Mouse (Mus musculus) kidney, adult 2 months (tissue): ENCODE measurements around the gene Syt7.

Experiments used
- CTCF ChIP-seq: fragments of 200-500 bp; conservative IDR thresholded peaks from 2 replicates; pipeline ENCODE4 v1.5.1; 2011; ENCODE audit warnings: low read depth, mild to moderate bottlenecking, control low read depth, low read length, moderate library complexity, mixed read lengths; ENCODE audit not compliant: insufficient read depth, insufficient read length
- POLR2A ChIP-seq: fragments of 200-500 bp; IDR thresholded peaks from one replicate; pipeline ENCODE4 v1.6.1; 2011; ENCODE audit warnings: low read depth, low read length, control low read depth

DNA sequence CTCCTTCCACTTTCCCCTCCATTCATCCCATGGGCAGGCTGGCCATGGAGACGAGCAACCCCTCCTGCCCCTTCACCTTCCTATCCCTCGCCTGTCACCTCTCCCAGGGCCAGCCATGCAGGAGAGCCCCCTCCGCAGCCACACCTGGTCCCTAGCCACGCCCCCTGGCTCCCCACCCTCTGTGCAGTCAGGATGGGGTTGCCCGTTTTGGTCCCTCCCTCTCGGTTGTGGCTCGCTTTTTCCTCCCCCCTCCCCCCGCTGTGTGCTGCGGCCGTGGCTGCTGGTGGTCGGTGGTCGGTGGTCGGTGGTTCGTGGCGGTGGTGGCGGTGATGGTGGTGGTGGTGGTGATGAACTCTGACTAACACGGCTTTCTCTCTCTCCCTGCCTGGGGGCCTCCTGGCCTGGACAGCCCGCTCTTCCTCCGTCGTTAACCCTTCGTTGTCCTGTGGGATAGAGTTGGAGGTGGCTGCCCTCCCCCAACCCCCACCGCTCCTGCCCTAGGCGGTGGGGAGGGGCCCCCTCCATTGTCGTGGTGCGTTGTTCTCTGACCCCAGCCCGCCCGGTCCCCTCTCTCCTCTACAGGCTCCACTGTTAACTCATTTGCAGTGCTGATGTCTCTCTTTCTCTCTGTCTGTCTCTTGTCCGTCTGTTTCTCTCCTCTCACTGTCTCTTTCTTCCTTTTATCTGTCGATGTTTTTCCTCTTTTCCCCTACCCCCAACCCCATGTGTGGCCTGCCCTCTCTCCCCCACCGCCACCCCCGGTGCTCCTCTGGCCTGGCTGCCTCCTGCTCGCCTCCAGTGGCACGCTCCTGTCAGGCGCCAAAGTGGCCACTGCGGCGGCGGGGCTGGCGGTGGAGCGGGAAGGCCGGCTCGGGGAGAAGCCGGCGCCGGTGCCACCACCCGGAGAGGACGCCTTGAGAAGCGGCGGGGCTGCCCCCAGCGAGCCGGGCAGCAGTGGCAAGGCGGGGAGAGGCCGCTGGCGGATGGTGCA is 33.4 kb downstream of the Syt7 start:
- TF ChIP-seq CTCF (no peak), POLR2A (no peak)
